Mouse (Mus musculus): ENCODE results near the gene Gm21985.

Gene Gm21985

DNA sequence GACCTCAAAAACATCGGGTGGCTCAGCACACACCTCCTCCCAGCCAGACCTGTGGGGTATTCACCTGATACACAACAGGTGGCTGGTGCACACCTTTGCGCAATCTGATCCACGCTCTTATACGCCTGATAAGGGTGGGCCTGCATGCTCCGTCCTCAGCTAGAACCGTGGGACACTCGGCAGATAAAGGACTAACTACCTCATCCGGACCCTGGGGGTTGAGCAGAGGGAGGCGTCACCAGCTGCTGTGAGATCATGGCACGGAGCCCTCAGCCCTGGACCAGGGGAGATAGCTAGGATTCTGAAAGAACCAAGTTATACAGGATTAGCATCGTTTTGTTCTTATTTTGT is at the start of gene Gm21985:
Gm21985 (plus strand) TSS at position 73 of the 351 bp plus-strand sequence.
- DNase-seq, result peak; percentile 42 to 49

DNA sequence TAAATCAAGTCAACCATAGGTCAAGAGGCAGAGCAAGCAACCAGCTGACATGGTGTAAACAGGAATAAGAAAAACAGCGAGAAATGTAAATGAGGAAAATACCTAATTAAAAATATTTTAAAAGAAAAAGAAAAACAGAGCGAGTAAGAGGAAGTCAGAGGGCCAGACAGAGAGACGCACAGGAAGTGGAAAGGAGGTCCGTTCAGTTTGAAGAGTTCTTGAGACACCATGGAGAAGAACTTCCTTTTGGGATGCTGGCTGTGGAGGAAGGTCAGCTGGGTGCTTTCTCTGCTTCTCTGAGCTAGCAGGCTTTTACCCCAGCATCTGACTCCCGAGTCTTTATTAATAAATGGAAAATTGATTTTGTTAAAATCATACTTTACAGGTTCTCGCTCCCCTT is 48.5 kb upstream of the Gm21985 start:
- no peak for DNase-seq

DNA sequence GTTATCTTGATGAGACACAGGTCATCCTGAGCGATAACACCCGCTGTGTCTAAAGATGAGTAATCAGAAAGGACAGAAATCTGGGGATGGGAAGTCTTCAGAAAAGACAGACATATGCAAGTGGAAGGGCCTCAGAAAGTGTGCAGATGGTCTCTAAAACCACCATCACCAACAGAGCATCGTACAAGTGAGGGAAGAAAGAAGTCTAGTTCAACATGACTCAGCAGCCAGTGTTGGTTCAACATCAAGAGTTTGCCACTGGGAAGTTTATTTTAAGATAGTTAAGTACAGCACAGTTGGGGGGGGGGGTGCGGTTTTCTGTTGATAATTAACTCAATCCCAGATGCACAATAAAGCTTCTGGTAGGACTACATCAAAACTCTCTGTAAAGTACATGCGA is 45.2 kb upstream of the Gm21985 start:
- DNase-seq, result no peak

DNA sequence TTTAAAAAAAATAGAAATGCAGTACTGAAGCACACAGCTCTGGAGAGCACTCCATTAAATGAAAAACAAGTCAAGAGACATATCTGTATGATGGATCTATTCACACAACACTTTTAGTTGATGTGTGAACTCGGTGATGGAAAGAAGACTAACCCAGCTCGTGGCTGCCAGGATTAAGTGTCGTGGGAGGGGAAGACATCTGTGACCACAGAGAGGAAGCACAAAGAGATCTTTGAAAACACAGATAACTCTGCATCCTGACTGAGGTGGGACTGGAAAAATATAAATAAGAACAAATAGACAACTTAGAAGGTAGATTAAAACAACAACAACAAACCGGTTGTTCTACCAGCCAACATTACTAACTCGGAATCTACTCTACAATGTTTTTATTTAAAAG is 43.5 kb upstream of the Gm21985 start:
- DNase-seq, result no peak

DNA sequence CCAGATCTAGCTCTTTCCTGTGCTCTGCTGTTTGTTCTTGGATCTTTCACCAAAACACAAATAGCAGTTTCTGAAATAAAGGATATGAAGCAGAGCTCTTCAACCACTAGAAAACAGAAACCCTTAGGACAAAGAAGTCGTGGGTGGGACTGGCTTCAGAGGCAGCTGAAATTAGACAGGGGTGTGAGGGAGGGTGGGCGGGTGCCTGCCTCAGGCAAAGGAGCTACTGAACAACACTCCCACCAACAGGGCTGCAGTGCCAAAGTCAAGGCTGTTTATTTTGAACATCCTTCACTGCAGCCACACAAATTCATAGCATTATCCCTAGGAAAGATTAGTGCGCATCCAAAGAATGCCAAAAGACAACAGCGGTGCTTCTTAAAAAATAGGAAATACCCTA is 41.8 kb upstream of the Gm21985 start:
- DNase-seq, result no peak

DNA sequence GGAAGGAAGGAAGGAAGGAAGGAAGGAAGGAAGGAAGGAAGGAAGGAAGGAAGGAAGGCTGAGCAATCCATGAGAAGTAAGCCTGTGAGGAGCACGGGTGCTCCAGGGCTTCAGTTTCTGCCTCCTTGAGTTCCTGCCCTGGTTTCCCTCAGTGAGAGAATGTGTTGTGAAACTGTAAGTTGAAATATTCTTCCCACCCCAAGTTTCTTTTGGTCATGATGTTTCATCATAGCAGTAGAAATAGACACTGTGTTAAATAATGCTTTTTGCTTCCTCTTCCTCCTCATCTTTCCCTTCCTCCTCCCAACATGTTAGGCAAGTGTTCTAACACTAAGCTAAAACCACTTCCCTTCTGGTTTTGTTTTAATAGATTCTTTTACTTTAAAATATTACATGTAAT is 33.5 kb upstream of the Gm21985 start:
- no peak for DNase-seq

DNA sequence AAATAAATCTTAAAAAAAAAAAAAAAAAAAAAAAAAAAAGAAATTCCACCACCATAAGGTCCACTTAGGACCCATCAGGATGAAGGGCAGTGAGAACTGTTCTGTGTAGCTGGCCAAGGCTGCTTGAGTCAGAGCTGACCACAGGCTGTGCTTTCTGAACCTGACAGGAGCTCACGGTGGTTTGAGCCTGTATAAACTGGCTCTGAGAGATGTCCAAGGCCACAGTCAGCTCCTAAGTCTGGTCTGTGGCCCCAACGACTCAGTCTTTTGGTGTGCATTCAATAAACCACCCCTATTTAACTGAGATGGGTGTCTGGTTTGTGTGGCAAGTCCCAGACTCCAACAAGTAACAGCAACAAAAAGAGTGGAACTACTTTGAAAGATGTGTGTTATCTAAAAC is 29.5 kb upstream of the Gm21985 start:
- DNase-seq, result no peak

DNA sequence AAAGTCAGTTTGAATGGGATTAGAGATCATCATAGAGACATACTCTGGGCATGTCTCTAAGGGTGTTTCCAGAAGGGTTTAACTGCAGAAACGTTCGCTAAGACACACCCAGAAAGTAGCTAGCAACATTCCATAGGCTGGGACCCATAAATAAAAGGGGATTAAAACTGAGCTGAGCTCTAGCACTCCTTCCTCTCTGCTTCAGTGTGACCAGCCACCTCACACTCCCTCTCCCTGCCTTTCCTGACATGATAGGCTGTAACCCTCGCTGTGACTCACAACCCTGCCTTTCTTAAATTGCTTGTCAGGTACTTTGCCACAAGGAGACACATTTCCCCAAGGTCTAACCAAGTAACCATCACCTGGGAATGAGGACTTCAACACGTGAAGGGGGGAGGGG is 28.1 kb upstream of the Gm21985 start:
- no peak for DNase-seq

DNA sequence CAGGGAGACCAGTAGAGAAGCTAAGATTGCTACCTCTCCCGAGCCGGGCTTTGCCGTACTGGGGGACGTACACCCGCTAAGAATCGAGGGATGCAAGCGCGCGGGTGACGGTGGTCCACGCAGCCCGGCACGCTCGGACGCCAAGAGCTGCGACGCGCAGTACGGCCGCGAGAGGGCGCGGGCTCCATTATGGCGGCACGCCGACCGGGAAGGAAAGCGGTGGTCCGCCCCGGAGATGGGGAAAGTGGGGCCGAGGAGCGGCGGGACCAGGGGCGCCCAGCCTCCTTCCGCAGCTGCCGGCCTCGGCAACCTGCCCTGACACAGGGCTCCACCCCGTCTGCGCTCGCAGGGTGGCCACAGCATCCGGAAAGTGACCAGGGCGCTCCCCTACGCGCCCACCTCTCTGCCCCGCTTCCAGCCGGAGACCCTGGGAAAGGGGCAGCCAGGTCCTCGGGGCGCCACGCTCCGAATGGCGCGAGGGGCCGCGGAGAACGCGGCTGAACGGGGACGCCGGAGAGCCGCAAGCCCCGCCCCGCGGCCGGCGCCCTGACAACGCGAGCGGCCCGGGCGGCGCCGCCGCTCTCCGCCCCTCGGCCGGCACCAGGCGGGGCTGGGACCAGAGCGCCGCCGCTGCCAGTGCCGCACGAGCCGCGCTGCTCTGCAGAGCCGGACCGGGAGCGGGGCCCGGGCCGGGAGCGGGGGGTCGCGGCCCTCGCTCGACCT is 26.7 kb upstream of the Gm21985 start, which contains the start of gene Lpcat4:
Lpcat4 (plus strand) TSS at position 257 of the 723 bp plus-strand sequence.
- peak; percentile 91 to 92 for DNase-seq

DNA sequence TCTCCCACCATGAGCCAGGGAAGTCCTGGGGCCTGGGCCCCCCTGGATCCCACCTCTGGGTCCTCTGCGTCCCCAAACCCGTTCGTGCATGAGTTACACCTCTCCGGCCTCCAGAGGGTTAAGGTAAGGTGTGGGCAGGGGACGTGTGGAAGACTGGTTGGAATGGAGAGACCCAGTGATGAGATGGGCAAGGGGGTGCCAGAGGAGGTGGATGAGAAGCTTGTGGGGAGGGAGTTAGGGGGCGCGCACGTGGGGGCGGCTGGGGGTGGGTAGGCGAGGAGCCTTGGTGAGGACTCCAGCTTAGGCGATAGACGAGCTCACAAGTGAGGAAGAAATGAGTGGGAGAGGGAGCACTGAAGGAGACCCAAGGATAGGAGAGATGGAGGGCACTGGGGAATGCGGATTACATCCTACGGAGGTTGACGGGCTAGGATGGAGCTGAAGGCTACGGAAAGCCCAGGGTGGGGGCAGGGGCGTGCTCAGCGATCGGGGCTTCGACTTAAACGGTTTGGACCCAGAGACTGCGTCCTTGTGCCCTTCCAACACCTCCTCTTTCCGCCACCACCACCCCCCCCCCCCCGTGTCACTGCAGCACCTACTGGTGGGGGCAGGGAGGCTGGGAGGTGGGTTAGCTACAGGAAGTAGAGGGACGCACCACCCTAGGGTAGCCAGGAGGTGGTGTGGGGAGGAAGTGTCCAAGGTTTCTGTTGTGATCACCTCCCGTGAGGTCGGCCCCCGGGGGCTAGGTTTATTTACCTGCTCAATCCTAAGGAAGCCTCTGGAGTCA is 26.0 kb upstream of the Gm21985 start:
- peak; percentile 43 to 44 for DNase-seq

DNA sequence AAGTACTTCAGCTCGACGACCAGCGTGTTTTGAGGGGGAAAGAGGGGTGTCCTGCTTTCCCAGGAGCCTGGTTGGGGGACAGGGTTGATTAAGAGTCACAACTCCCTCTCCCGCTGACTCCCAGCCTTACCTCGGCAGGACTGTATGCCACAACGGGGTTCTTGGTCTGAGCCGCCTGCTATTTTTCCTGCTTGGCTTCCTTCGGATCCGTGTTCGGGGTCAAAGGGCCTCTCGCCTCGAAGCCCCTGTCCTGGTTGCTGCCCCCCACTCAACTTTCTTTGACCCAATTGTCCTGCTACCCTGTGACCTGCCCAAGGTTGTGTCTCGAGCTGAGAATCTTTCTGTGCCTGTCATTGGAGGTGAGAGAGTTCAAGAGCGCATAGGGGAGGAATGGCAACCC is 24.3 kb upstream of the Gm21985 start:
- DNase-seq, result no peak

DNA sequence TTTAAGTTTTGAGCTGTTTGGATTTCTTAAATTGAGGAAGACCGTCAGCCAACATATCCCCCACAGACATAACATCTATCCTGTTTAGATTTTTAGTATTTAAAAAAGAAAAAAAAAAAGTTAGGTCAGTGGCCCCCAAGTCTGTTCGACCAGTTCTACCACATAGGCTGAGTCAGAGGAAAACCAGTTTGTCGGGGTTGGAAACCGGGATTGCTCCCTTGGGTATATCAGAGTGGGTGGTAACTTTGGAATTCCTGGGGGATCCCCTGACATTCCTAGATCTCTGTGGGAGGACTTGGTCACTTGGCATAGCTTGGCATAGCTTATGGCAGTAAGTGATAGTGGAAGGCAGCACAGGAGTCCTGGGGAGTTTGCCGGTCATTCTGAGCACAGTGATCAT is 20.8 kb upstream of the Gm21985 start:
- DNase-seq, result no peak

DNA sequence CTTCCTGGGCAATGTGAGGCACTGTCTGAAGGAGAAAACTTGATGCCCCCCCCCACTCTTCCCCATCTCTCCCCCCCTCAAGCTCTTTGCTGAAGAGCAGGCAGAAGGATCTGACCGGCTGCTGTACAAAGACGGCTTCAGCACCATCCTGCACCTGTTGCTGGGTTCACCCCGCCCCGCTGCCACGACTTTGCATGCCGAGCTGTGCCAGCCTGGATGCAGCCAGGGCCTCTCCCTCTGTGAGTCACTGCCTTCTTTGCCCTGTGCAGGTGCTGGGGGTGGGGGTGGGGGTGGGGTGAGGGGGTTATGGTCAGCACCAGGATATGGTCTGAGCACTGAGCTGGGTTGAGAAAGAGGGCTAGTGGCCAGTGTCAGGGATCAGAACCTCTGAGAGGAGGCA is 19.9 kb upstream of the Gm21985 start:
- DNase-seq, result no peak

DNA sequence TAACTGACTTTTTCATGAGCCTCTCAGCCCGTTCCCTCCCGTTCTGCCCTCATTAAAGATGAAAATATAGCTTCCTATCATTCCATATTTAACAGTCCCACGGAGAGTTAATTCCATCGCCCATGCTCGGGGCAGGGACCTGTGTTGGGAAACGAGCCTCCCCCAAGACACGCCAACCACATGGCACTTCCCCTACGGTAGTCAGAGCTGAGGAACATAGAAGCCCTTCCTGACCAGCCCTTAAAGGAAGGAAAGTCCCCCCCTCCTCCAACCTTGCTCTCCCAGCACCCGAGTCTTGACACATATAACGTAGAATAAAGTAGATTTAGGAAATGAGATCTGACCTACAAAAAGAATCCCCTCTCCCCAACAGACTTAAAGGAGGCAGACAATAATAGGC is 18.8 kb upstream of the Gm21985 start:
- DNase-seq, result no peak

DNA sequence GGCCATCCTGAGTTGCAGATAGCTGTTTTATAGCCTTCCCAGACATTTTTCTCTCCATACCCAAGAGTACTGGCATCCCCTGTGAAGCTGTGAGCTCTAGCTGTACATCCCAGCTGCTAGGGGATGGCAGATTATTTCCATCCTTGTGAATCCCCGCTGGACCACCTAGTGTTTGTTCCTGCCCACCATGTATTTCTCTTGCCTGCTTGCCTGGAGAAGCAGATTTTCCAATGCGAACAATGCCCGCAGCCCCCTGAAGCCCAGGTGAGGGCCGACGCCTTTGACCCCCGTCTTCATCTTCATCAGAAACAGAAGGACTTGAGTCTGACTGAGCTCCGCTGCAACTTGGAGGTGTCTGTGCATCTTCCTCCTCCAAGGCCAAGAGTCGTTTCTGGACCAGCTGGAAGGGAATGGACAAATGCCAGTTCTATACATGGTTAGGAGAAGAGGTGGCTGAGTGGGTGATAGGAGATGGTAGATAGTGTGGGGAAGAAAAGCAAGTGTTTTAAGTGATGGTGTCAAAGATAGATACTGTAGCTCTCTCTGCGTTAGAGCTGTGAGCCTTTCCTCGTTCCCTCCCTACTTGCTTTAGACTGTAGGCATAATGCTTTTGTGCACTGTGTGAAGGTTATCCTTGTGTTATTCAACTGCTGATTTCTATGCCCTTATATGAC is 16.2 kb upstream of the Gm21985 start:
- no peak for DNase-seq

DNA sequence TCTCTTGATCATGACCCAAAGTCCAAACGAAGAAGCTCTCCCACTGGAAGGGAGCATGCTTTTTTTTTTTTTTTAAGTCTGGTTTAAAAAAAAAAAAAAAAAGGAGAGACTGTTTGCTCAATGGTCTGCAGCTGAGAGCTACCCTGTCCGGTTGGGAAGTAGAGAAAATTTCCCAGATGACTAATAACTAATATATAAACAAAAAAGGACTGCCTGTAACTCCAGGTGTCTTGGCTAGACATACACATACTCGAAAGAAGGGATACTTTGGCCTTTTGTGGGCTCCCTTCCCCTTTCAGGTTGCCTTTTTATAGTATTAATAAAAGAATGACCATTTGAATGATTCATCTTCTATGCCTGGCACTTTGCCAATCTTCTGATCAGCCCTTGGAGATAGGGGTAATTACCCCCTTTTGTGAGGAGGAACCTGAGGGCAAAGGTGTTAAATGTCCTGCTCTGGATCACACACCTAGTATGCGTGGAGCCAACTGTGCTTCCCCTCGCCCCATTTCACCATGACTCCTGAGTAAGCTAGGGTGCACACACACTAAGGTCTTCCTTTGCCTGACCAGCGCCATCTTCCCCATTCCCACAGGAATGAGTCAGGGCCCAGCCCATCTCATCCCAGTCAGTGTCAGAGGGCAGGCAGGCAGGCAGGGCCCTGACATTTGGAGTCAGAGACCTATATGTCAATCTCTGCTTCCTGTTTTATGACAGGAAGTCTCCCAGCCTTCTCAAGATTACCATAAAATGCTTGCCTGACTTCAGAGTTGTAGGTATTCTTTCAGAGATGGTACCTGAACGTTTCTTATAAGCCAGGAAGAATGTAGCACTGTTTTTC is 11.2 kb upstream of the Gm21985 start:
- no peak for DNase-seq

DNA sequence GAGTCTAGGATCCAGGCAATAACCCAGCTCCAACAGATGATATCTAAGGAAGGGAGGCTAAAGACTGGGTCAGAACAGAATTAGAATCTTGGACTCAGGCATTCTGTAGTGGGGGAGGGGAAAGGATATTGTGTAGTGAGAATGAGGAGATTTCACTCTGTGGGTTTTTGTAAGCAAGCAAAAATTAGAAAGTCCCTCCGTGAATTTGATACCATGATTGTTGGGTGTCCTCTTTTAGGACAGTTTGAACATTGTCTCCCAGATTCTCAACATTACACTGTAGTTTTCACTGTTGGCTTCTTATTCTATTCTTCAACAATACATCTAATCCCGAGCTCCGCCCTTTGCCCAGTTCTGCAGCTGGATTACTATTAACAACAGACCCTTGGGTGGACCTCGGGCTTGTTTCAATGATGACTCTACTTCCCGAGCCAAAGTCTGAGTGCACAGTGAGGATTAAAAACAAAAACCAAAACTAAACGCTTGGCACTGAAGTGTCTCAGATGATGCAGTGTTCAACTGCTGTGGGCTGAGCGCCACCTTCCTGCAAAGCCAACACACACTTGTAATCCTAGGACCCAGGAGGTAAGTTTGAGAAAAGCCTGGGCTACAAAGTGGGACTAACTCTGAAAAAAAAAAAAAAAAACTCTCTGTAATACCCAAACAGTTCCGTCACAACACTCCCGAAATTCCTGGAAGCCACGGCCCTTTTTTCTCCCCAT is 6.7 kb upstream of the Gm21985 start, which contains the start of gene Nutm1:
Nutm1 (minus strand) TSS at position 51 of the 722 bp plus-strand sequence.
- DNase-seq, result no peak

DNA sequence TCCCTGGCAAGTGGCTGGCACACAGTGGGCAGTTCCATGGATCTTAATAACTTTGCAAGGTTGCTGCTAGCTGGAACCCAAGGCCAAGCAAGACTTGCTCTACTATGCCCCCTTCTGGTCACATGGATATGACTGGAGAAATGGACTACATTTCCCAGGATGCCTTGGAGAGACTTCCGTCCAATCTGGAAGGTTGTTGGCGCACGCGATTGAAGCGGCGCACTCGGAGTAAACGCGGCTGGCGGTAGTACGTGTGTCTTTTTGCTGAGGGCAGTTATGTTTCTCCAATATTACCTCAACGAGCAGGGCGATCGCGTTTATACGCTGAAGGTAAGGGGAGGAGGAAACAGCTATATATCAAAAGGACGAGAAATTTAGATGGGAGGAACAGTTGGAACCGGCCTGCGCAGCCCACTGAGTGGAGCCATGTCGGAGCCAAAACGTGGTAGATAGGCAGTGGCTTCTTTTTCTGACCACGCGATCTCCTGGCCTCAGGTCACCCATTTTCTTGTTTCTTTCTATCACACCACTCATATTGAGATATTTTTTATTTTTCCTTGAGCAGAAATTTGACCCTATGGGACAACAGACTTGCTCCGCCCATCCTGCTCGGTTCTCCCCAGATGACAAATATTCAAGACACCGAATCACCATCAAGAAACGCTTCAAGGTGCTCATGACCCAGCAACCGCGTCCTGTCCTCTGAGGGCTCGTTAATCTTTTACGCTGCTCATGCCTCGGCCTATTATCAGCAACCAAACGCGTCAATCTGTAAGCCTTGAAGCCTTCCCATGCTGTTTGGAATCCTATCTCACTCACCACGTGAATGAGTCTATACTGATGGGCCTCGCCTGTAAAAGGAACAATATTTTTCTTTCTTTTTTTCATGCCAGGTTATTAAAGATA is 4.1 kb upstream of the Gm21985 start, which contains the start of gene Nop10:
Nop10 (plus strand) TSS at position 179 of the 906 bp plus-strand sequence.
- DNase-seq, result peak; percentile 81 to 93

DNA sequence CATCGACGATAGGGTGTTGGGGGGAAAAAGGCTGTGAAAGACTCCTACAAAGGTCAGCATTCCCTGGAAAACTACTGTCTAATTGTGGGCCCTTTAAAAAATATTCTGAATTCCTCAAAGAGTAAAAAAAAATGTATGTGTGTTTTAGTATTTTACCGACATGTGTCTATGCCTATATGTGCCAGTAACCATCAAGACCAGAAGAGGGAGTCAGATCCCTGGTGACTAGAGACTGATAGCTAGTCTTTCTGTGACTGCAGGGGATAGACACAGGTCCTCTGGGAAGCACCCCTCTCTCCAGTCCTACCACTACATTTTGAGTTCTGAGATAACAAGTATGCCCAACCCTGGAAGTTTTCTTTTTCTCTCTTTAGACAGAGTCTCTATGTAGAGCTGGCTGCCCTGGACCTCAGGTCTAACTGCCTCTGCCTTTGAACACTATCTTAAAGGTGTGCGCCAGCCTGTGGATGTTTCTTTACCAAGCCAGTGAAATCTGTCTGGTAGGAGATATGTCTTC is 3.3 kb upstream of the Gm21985 start:
- no peak for DNase-seq

DNA sequence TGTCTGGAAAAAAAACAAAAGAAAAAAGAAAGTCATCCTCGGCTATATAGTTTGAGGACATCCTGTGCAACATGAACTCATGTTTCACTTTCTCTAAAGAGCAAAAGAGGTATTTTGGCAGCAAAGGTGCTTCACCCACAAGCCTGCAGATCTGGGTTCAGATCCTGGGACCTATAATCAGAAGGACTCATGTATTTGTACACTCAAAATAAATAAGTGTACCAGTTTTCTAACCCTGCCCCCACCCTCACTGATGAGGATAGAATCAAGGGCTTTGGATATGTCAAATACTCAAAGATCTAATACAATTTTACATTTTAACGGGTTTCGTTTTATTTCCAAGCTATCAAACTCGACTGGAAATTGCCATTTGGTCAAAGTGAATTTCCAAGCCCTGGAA is 1.8 kb upstream of the Gm21985 start:
- no peak for DNase-seq

All from cerebellum, postnatal 36 days (tissue).